Mouse (Mus musculus): ENCODE measurements at regions not wholly inside any gene's neighbourhood (a gene's known extent, or its start where the extent isn't known, plus 50 kb on each side); places are given as distances from the start of the nearest gene placed in this dataset.
A peak's percentile ranks its signal among the peaks of the same experiment; 100 is the strongest.

GRCm38 (mm10) chr6:81173018-81173417 lies 750.5 kb upstream of the Gcfc2 start:
- no peak for DNase-seq

DNA sequence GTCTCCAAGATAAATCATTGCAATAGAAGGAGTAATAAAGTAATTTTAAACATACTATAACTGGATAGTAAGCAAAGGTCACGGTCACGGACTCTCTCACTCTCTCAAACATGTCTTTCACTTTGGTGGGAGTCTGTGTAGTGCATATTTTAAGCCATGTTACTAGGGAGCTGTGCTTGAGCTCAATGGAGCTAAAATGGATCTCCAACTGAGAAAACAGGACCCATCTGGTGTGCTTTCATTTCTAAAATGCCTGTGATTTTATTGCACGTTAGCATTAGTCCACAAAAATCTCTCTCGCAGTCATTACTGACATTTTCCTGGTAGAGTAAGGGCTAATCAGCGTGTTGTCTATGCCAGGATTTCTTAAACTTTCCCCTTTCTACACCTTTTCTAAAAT lies 733.3 kb upstream of the Gcfc2 start:
- DNase-seq, result no peak

DNA sequence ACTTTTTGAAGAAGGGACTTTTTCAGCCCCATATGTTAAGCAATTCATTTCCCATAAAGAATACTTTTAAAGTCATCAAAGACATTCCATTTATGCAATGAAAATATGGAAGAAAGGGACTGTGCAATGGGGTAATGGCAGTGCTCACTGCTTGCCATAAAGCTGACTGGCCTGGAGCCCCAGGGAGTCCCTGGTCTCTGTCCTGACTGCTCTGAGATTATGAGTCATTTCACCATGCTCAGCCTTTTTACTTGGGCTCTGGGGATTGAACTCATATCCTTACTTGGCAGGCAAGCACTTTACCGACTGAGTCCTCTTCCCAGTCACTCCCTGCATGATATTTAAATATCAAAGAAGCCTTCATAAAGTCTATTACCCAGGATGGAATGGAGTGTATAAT lies 712.9 kb upstream of the Gcfc2 start:
- DNase-seq, result no peak

DNA sequence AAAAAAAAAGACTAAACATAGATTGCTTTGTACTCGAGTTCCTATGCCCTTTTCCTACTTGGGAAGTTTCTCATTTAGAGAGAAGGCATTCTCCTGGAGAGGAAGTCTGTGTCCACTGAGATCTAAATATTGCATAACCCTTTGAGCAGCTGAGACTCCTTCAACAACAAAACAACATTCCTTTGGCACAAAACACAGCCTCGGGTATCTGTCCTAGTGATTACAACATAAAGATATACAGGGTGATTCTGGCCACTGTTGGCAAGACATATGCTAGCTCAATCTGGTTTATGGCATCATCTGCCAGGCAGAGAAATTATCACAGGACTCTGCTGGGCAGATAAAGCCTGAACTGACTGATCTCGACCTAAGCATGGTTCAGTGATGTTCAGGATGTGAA lies 692.7 kb upstream of the Gcfc2 start:
- DNase-seq, result peak; percentile 3 to 16

- DNase-seq, result peak in 1 of 2 experiments; percentile 22
Measured at GRCm38 (mm10) chr6:81259878-81260277, 663.6 kb upstream of the Gcfc2 start.

All from lung, postnatal 4 days (tissue).